Mouse (Mus musculus) layer of hippocampus, adult 9-10 months (tissue): ENCODE data around the gene Gria1.

Experiments
- DNase-seq: peaks from one replicate; pipeline ENCODE4 v3.0.0; 2022; ENCODE audit warnings: low spot score

Gria1 gene

DNA sequence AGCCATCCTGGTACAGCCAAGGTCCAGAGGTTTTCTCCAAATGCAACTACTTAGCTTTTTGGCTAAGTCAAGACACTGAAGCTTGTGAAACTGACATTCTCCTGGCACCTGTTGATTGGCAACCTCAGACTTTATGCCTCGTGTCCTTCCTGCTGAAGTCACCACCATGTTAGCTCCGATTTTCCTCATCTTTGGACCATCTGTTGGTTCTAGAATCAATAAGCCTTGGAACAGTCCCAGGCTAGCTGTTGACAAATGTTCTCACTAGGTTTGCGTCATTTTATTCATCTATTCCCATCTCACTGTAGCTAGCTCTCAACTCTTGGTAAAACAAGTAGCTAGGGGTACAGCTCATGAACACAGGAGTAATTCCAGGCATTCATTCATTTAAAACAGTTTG is 51.3 kb downstream of the Gria1 start:
- DNase-seq, result peak; percentile 39

GRCm38 (mm10) chr11:57070196-57070901 is 59.2 kb downstream of the Gria1 start:
- DNase-seq, result no peak

DNA sequence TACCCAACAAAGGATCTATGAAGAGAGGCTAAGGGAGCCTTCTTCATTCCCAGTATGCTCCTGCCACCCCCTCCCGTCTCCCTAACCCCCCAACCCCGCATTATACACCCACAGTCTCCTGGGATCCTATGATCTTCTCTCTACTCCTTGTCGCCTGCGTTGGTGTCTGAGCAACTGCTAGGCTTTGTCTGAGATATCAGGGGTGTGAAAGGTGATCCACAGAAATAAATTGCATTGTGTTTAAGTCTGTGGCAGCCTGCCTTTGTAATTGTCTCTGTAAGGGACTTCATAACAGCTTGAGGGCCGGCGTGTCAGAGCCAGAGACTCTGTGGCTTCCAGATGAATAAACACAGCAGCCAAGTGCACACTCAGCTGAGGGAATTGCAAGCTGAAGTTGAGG is 61.0 kb downstream of the Gria1 start:
- DNase-seq, result no peak

- DNase-seq, result no peak
Measured at GRCm38 (mm10) chr11:57079423-57079822, 68.2 kb downstream of the Gria1 start.

GRCm38 (mm10) chr11:57089527-57089926 is 78.3 kb downstream of the Gria1 start:
- DNase-seq, result no peak

- no peak for DNase-seq
Measured at GRCm38 (mm10) chr11:57090705-57091104, 79.5 kb downstream of the Gria1 start.

GRCm38 (mm10) chr11:57091276-57091914 is 80.2 kb downstream of the Gria1 start:
- DNase-seq, result no peak

DNA sequence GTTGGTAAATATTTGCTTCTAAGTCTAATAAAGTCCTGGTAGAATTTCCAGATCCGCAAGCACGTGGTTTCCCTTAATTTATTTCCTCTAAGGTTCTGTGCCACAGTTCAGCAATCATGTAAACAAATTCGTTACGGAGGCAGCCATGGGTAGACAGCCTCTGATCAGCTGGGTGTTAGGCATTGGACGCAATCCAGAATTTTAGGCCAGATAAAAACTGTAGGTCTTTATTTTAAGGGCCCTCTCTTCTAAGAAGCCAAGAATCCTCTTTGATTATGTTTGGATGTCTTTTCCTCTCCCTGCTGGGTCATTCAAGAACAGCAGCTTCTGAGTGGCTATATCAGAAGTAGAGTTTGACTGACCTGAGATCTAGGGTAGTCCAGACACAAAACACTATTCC is 89.3 kb downstream of the Gria1 start:
- DNase-seq, result no peak

DNA sequence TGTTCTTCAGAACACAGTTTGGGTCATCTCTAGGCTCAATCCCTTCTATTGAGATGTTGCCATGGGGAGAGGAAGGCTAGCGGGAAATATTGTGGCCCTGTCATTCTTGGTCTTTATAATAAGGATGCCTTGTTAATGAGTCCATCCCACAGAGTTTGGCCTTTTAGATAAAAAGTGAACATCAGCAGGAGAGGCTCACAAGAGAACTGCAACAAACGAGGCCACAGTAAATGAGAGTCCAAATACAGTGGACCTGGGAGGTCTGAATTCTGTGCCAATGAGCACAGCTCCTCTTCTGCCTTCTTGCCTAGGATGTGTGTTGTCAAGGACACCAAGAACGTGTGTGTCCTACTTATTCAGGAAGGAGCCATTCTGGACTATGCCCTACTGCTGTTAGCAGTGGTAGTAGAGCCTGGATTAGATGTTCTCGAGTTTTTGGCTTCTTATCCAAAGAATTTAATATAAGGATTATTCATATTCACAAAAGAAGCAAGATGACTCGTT is 92.6 kb downstream of the Gria1 start:
- no peak for DNase-seq

GRCm38 (mm10) chr11:57105683-57106082 is 94.5 kb downstream of the Gria1 start:
- DNase-seq, result no peak

GRCm38 (mm10) chr11:57112386-57112785 is 101.2 kb downstream of the Gria1 start:
- no peak for DNase-seq

DNA sequence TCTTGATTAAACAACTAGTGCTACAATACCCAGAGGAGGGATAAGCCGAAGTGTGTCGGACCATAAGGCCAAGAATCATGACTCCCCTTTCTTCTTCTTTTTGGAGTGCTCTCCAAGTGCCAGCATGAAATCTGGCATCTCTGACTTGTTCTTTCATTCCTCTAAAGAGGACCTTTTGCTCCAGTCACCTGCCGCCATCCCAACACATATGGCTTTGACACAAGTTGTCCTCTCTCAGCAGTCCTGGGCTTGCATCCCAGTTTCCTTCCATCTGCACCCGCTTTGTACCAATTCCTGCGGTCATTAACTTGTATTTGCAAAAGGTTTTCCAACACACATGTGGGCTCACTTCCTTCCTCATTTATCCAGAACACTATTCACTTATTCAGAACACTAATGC is 103.2 kb downstream of the Gria1 start:
- no peak for DNase-seq

GRCm38 (mm10) chr11:57127066-57127465 is 115.9 kb downstream of the Gria1 start:
- DNase-seq, result no peak

DNA sequence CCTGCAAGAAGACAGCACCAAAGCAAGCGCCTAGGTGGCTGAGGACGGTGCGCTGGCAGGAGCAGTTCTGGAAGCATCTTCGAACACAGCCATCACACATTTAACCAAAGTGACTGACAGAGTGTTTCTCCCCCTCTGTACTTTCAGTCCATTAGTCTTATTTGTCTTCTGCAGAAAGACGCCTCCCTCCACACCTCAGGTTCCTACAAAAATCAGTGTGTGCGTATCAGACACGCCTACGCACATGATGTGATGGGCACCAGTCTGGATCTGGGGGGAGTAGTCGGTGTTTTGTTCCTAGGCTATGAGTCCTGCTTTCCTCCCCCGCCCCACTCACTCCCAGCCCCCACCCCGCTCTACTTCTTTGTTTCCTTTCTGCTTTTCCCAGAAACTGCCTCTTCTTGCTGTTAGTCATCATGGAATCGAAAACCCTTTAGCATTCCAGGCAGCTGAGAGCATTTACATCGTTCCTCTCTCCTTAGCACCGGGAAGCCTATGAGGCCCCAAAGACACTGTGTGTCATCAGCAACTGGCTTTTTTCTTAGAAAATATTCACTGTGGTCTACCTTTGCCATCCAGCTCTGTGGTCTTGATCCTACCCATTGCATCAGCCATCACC is 129.1 kb downstream of the Gria1 start:
- no peak for DNase-seq

DNA sequence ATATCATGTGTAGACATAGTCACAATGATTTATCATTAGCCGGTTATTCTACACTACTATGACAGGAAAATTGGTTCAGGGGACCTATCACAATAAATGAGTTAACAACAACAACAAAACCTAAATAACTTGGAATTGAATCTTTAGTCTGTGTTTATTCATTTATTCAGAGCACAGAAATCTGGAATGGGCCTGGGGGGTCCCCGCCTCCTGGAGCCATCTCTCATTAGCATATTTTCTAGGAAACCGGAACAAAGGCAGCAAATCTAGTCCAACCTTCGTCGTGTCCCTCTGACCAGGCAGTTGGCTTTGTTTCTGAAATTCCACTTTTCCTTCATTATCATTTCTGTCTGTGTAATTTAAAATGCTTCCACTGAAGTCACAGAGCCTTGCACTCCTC is 132.5 kb downstream of the Gria1 start:
- no peak for DNase-seq

DNA sequence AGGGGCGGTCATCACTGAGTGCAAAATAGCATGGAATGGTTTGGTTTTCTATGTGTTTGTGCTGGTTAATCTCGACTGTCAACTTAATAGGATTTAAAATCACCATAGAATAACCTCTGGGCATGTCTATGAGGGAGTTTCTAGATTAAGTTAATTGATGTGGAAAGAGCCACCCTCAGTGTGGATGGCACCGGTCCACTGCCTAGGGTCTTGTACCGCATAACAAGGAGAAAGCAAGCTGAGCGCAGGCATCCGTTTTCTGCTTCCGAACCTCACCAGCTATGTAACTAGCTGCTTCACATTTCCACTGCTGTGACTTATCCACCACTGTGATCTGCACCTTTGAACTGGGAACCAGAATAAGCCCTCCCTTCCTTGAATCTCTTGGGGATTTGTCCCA is 134.0 kb downstream of the Gria1 start:
- DNase-seq, result no peak

DNA sequence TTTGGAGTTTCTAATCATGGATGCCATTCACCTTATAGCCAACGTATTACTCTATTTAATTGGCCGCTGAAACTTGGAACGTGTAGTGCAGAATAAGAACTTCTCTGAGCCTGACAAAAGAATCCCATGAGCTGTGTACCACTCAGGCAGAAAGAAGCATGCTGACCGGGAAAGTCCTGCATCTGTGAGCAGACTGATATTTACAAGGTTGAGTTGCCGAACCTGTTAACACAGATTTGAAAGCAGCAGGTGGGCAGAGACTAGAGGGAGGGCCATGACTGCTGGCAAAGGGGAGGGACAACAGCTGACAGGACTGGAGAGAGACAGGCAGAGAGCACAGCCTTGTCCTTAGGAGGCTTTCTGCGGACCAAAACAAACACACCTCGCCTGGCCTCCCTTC is 134.5 kb downstream of the Gria1 start:
- DNase-seq, result no peak

DNA sequence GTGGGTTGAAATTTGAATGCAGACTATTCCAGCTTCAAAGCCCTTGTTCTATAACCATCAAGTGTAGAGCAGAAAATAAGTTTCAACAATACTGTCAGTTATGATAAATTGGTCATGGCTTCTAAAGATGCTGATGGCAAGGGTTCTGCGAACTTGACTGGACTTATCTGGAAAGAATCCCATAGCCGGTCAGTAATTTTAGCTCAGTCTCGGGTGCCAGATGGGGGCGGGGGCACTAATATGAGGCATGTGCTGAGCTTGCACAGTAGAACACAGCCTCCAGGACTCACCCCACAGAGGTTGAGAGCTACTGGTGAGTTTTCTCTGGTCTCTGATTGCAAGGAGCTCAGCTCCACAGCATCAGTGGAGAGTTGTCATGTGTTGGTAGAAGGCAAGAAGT is 140.5 kb downstream of the Gria1 start:
- no peak for DNase-seq

- no peak for DNase-seq
Measured at GRCm38 (mm10) chr11:57154998-57155397, 143.8 kb downstream of the Gria1 start.

DNA sequence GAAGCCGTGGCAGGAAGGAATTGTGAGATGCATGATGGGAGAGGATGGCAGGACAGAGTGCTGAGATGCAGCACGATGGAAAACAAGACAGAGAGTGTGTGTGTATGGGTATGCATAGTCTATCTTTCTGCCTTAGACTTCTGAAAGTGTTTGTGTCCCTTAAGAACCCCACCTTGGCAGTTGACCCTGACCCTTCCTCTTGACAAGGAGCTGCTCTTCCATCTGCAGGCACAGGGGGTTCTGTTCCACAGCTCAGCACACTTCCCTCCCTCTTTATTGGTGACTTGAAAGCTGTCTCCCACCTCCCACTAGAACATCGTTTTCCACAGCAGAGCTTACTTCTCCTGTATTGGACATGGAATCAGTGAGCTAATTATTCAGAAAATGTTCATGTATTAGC is 148.2 kb downstream of the Gria1 start:
- no peak for DNase-seq

DNA sequence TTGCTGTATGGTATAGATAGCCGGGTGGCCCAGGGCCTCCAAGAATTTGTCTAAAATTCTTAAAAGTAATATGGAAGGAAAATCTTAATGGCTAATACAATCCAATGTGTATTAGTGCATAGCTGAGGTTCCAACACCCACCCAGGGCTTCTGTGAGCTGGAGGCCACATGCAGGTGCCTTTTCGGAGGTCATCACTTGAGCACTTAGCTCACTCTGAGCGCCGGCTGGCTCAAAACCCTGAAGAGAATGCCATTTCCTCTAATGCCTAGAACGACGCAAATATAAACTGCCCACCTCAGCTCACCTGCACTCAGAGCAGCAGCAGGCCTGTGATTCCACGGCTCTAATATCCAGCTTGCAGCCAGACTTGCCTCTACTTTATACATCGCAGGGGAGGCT is 148.9 kb downstream of the Gria1 start:
- DNase-seq, result no peak

- DNase-seq, result no peak
Measured at GRCm38 (mm10) chr11:57162931-57163330, 151.7 kb downstream of the Gria1 start.

DNA sequence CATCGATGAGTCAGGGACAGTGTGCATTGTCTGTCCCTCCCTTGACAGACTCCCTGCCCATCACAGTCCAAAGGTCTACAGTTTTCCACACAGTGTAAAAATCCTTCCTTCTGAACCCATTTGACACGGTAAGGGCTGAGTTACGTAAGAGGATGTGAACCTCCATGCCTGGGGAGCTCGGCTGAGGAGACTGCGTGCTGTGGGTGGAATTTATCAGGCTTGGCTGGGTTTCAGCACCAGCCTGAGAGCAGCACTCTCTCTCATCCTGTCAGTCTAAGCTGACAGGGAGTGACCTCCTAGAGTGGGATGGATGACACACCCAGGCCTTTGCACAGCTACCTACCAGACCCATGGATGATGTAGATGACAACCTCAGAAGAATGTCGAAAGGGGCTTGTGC is 158.9 kb downstream of the Gria1 start:
- DNase-seq, result no peak
